Mouse (Mus musculus) hindbrain, embryonic 14.5 days (tissue): ENCODE measurements at regions not wholly inside any gene's neighbourhood (a gene's known extent, or its start where the extent isn't known, plus 50 kb on each side); places are given as distances from the start of the nearest gene placed in this dataset.

Source experiments
- ATAC-seq: fragments of 200-750 bp; cut with Nextera tagmentation; 2 replicates; pipeline ENCODE4 v1.8.0; 2017; ENCODE audit warnings: moderate number of reproducible peaks, mild to moderate bottlenecking, moderate TSS enrichment, moderate library complexity; ENCODE audit not compliant: low FRiP score
- DNase-seq: peaks from one replicate; pipeline ENCODE4 v3.0.0-alpha.2; 2015; ENCODE audit warnings: low spot score
- H3K27ac ChIP-seq: fragments of 300-500 bp; sonication (generic); 2 replicates; pipeline ENCODE4 v1.5.1; 2014; ENCODE audit warnings: mild to moderate bottlenecking, moderate library complexity
- H3K27me3 ChIP-seq: fragments of 300-500 bp; sonication (generic); 2 replicates; pipeline ENCODE4 v1.6.1; 2014; ENCODE audit warnings: mild to moderate bottlenecking, low read length, mixed read lengths; ENCODE audit not compliant: control insufficient read depth, insufficient read depth
- H3K36me3 ChIP-seq: fragments of 300-500 bp; sonication (generic); replicated peaks from 2 replicates; pipeline ENCODE4 v1.6.1; 2014; ENCODE audit not compliant: control insufficient read depth, insufficient read depth
- H3K4me1 ChIP-seq: fragments of 300-500 bp; sonication (generic); replicated peaks from 2 replicates; pipeline ENCODE4 v1.6.1; 2014; ENCODE audit warnings: antibody characterized with exemption, low read length, mixed read lengths; ENCODE audit not compliant: control insufficient read depth, insufficient read depth
- H3K4me2 ChIP-seq: fragments of 300-500 bp; sonication (generic); replicated peaks from 2 replicates; pipeline ENCODE4 v1.6.1; 2014; ENCODE audit warnings: mild to moderate bottlenecking, moderate library complexity
- H3K4me3 ChIP-seq: fragments of 300-500 bp; sonication (generic); replicated peaks from 2 replicates; pipeline ENCODE4 v1.5.1; 2014; ENCODE audit warnings: mild to moderate bottlenecking, low read length
- H3K9ac ChIP-seq: fragments of 300-500 bp; sonication (generic); 2 replicates; pipeline ENCODE4 v1.6.1; 2014
- H3K9me3 ChIP-seq: fragments of 300-500 bp; sonication (generic); 2 replicates; pipeline ENCODE4 v1.6.1; 2016; ENCODE audit warnings: low read length; ENCODE audit not compliant: control insufficient read depth
- WGBS: fragments of 180-500 bp; shearing (Covaris S2); extraction: QIAGEN DNeasy Blood & Tissue Kit; methylation state at CpG from one replicate; pipeline ENCODE4 v1.1.7; 2014; 5-methylcytosine and 5-hydroxymethylcytosine counted together

DNA sequence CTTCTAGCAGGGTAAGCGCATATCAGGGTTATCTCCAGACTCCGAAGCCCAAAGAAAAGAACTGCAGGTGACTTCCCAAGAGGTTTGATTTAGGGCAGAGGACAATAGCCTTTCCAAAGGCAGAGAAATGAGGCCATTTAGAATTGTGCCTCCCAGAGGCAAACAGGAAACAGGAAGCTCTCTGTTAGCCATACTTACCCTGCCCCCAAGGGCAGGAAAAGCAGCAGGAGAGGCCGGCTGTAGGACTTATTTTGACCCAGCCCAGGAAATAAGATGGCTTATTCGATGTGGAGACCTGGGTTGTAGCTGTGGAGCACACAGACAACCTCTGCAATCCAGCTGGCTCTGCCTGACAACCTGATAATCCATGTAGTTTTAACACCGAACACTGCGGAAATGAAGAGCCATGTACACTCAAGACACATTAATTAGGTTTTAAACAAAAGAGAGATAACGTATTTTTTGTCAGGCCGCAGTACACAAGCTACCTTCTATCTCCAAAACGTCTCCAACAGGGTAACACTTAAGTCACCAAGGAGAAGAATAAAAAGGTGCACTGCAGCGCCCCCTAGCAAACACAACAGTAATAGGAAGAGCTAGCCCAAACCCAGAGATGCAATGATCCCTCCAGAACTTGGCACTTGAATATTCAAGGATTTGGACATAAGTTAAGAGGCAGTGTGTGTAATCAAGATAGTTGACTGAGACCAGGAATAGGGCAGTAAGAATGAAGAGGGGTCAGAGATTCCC lies 62.4 kb upstream of the Kdr start:
- ATAC-seq (no peak), DNase-seq (no peak)
- WGBS = 74% methylated on average over 10 of the region's 10 CpGs

DNA sequence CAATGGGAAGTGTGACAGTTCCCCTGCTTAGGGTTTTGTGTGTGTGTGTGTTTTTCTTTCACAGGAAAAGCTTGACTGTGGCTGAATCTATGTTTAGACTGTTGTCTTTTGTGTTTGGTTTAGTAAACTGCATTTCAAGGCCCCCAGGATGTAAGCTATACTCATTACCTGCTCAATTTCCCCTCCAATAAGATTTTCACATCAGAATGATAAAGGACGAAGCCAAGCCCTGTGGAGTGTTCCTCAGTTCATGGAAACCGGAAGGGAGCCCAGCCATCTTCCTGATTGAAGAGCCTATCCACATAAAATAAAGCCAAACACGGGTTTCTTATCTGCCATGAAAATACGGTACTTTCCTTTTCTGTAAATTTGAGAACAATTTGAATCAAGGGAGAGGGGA lies 50.5 kb upstream of the Kdr start:
- 48% methylated on average over 4 of the region's 4 CpGs for WGBS
- ATAC-seq = no peak

More for the DNA sequence above, 62.4 kb upstream of the Kdr start:
- H3K27ac ChIP-seq = no peak overlapping the region
- no peak overlapping the region for H3K9ac ChIP-seq
- no peak overlapping the region for H3K4me2 ChIP-seq
- no peaks in the 10 kb centered on the region for H3K4me1 ChIP-seq
- peaks cover 14% of the 10 kb centered on the region; the same call in 1 of the 2 replicates for H3K9me3 ChIP-seq
- no peak overlapping the region for H3K4me3 ChIP-seq
- H3K27me3 ChIP-seq = no peaks in the 10 kb centered on the region
- H3K36me3 ChIP-seq = no peaks in the 10 kb centered on the region

More for the DNA sequence above, 50.5 kb upstream of the Kdr start:
- Histone ChIP-seq H3K4me2 (no peak overlapping the region), H3K4me3 (no peak overlapping the region), H3K9ac (no peak overlapping the region), H3K9me3 (0 out of 2 replicates have a peak, but pooled peaks cover 4% of the 10 kb centered on the region), H3K27ac (no peak overlapping the region), H3K27me3 (no peaks in the 10 kb centered on the region), H3K4me1 (no peaks in the 10 kb centered on the region), H3K36me3 (no peaks in the 10 kb centered on the region)
- DNase-seq = no peak
